Mouse (Mus musculus): Measurements from ENCODE around the gene Fxyd6. TPM values are rescaled to one million over a fixed set of nuclear protein-coding genes. Genes with fewer than 3 reads are reported as not detected.

Fxyd6 gene
- total RNA-seq, 2 experiments from 2014 or later: 61.2 to 65.6 TPM

DNA sequence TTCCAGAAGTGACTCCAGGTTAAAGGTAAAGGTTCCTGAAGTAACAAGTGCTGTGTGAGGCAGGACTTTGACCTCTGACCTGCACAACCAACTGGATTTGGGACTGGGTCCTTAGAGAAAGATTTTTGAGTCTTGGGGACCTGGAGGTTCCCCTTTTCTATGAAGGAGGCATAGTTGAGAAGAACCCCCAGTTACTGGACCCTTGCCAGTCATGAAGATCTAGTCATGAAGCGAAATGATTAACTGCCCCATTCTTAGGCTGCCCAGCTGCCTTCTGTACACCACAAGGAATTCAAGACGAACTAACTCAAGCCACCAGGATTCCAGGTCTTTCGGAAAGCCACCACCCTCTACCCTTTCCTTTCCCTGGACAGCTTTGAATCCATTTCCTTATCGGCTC, 6.4 kb downstream of the Fxyd6 start:
- no peak for DNase-seq

DNA sequence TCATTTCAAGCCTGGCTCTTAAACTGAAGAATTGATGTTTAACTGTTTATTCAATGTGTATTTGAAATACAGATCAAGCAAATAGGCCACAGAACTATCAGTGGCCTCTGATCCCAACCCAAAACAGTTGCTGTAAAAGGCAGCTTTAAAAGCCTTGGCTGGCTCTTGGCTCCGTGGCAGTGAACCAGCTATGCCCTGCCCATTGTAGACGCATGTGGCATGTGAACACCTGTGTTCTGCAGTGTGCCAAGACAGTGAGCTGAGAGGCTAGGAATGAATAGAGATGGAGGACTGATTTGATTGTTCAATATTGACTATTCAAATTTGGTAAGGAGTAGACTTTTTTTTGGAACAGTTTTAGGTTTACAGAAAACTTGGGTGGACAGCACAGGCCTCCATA, 6.9 kb downstream of the Fxyd6 start:
- no peak for DNase-seq

DNA sequence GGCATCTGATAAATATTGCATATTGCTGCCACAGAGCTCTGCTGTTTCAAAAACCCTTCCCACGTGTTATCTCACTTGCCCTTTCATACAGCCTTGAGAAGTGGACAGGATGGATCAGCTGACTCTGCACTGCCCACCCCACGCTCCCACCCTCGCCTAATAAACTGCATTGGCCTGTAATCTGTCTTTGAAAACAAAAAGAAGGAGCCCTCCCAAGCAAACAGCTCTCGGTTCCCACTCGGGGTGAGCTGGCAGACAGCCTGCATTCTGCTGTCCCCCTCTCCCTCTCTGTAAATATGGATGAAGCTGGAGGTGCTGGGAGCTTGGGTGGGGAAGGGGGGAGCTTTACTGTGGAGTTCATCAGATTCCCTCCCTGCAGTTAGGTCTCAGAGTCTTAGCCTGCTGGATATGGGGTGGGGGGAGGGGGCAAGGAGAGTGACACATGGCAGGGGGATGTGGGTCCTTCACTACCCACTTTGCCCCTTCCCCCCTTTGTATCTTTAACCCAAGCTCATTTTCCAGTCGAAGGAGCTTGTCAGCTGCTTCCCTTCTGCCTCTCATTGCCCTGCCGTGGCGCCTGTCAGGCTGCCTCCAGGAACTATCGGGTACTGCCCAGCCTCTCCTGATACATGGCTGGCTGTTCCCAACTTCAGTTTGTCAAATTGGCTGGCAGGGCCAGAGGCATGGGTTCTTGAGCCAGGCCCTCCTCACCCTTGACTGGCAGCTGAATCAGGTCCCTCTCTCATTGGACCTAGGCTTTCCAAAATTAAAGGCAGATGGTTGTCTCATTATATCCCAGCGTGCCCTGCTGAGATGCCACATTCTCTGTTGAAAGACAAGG, 10.6 kb downstream of the Fxyd6 start:
- no peak for DNase-seq

DNA sequence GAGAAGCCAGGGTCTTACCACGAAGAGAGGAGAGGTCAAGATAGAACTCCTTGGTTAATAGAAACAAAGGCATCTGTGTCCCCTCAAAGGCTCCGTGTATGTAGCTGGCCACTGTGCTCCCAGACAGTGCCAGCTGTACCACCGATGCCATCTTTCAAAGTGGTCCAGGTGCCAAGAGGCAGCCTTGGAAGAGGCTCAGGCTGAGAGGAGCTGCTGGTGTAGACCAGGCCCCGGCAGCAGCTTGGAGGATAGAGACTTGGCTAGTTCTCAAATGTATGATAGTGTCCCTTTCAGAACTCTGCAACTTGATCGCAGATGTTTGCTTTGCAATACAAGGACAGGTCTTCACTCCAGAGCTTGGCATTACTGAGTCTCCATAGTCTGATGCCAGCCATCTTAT, 12.4 kb downstream of the Fxyd6 start:
- DNase-seq: no peak

DNA sequence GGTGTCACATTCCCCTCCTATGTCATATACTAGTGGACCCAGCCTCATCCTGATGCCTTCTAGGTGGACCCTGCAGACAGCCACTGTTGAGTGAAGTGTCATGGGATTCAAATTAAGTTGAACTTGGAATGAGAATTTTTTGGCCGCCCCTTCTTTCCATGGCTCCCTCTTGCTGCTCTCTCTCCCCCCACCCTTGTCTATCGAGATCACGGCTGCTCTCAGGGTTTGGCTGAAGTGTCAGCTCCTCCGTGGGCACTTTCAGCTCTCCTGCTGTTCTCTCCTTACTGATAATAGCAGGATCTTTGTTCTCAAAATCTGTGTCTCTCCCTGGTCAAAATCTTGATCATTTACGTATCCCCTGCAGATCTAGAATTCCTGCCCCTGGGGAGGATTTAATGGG, 12.8 kb downstream of the Fxyd6 start:
- no peak for DNase-seq

DNA sequence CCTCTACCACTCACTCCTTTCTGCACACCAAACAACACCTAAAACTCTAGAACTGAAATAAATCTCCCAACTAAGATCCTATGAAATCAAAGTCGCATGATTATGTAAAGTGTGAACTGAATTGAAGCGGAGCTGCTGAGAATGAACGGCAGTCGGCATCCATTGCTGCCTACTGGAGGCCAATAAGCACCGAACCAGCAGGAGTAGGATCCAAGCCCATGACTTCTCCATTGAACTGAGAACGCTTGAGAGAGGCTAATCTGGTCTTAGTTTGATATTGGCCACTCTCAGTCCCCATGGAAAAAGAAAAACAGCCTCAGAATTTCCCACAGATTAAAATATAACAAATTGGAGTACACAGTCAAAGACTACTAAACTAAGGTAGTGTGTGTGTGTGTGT, 13.9 kb downstream of the Fxyd6 start:
- DNase-seq: no peak

DNA sequence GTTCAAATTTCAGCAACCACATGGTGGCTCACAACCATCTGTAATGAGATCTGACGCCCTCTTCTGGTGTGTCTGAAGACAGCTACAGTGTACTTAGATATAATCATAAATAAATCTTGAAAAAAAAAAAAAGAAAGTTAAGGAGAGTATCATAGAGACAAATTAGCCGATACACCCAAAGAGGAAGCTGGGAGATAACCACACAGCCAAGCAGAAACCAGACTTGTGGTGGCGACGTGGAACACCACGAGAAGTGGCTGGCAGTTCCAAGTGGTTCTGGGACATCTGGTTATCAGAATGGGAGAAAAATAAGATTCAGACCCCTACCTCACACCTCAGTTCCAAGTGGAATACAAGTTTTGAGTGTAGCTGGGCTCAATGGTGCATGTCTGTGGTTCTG, 16.7 kb downstream of the Fxyd6 start:
- no peak for DNase-seq

DNA sequence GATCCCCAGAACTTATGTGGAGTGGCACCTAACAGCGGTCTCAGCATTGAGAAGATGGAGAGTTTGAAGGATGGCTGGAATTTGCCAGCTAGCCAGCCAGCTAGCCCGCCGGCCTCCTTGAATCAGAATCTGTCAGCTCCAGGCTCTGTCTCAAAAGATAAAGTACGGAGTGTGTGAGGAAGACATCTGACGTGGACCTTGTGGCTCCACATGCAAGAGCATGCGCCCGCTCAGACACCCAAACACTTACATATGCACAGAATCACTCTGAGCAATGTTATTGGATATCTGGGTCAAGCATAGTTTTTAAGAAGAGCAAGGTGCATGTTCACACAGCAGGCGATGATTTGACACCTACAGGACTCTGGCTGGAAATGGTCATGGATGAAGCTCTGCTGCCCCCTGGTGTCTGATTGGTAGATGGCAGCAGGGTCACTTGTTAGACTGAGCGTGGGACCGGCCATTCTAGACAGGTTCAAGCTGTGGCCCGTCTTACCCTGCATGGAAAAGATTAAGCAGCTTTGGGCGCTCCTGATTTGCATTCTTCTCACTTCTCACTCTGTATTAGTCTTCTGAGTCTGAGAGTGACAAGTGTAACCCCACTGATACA, 18.5 kb downstream of the Fxyd6 start:
- DNase-seq: peak; percentile 87

DNA sequence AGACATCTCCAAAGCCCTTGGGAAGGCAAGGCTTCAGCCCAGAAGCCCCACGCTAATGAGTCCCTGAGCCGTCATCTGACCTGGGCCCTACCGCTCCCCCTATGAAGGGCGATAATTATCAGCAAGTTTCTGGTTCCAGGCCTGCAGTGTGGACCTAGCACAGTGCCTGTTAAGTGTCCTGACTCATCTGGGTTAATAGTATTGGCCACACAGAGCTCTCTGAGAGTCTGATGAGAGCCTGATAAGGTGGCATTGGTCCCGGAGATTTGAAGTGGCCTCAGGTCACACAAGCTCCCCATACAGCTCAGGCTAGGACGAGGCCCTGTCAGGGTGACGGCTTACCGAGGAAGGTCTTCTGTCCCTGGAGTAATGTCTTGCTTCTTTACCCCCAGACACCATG, 19.6 kb downstream of the Fxyd6 start:
- DNase-seq: no peak

DNA sequence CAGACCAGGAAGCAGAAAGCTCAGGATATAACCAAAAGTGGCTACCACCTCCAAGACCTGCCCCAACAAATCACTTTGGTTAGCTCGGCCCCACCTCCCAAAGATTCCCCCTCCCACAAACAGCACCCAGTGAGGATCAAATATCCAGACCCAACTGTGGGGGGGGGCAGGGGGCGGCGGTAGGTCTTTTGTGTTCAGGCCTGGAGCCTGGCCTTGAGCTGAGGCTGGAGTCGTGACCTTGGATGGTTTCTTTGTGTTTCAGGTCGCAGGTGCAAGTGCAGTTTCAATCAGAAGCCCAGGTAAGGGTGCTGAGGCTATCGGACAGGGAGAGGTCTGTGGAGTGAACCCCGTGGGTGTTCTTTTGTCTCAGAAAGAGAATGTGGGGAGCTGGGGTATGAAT, 21.3 kb downstream of the Fxyd6 start:
- DNase-seq: no peak

DNA sequence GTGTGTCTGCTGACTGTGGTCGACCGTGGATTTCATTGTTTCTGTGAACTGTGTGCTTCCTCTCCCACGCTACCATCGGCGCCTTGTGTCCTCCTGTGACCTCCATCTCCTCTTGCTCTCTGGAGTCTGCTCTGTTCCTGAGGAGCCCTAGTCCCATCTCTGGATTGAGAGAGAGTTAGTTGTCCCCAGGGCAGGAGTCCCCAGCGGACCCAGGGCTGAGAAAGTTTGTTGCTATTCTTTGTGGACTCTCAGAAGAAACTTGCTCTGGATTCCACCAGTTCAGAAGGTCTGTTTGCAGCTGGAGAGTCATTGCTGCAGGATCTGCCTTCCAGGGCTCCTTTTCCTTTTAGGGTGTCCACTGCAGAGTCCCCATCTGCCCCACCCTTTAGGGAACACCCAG, 25.2 kb downstream of the Fxyd6 start:
- no peak for DNase-seq

DNA sequence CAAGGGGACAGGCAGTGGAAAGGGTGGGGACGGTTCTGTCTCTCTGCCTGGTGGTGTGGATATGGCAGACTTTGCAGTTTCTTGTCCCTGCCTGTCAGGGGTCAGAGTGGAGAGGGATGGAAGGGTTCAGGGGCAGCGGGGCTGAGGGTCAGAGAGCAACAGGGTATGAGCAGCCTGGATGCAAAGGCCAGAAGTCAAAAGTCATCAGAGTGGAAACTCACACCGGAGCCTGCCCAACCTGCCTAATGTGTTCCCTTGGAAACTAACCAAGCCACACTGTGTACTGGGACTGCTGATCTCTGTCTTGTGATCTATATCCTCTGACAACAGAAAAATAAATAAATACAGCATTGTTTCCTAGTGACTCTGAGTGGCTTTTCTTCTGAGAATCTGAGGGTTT, 25.8 kb downstream of the Fxyd6 start:
- DNase-seq: no peak

DNA sequence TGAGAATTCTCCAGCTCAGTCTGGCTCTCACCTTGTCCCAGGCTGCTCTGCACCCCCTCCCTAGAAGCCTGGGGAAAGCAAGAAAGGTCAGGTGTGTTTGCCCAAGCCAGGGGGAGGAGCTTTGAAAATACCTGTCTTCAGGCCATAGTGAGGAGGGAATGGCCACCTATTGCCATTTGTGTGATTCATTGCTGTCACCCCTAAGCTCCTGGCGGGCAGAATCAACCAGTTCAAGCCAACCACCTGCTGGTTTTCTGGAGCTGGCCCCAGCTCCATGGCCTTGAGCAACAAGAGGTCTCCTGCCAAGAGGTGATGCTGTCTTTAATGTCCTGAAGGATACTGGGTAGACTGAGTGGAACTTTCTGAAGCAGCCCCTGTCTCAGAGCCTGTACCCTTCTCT, 28.4 kb downstream of the Fxyd6 start:
- no peak for DNase-seq

DNA sequence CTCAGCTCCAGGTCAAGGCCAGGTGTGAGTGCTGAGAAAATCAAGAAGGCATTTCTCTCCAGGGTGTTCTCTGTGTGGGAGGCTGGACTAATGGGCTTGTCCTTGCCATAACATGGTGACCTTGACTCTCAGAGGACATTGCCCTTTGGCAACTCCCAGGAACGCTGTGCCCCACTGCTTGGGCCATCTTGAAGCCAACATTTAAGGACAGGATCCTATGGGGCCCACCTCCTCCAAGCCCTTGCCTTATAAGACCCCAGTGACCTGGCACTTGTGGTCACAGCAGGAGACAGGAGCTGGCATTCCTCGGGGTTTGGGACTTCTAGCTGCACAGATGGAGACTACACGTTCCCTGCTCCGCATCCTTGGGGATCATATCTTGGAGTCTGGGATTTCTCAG, 29.4 kb downstream of the Fxyd6 start, which contains the start of gene Fxyd2:
Gene Fxyd2, plus strand, starts transcription at position 236 of the 400 bp plus-strand sequence.
- no peak for DNase-seq

DNA sequence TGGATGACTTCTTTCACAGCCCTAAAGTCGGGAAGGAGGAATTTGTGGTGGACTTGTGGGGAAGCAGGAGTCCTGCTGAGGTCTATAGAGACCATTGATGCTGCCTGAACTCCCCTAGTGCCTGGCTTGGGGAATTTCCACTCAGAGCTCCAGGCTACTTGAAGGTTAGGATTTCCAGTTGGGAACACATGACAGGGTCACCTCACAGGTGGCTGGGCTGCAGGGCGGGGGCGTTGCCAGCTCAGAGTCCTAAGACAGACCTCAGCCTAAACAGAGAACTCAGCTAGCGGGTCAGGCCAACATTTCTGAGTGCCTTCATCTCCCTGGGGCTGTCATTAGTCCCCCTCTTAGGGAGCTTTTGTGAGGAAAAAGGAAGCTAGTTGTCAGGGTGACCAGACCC, 31.9 kb downstream of the Fxyd6 start:
- DNase-seq: no peak

DNA sequence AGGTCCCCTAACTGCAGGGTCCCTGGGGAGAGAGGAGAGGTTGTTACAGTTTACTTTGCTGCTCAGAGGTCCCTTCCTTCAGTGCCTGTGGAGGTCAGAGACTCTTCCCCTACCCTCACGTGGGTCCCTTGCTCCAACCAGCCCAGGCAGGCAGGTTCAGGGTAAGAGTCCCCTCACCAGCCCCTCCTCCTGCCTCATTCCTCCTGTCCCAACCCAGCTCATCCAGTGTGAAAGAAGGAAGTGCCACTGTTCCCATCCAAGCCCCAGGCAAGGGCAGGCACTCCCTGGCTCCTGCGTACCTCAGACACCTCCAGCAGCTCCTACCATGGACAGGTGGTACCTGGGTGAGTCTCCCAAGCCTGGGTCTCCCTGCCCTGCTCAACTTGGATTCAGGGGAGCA, 33.0 kb downstream of the Fxyd6 start:
- no peak for DNase-seq

DNA sequence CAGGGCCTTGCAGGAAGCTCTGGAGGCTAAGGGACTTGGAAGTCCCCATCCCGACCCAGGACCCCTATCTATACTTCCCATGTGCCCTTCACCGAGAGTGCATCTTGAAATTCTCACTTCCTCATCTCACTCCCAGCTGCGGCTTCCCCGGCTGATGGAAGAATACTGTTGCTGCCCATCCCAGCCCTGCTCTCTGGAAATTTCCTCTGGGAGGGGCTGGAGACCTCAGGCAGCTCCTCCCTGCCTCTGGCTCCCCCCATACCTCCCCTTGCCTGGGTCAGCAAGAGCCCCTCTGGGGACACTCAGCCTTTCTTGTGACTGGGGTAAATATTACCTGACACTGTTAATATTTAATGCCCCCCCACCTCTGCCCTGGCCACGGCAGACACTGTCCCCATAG, 35.7 kb downstream of the Fxyd6 start:
- DNase-seq: no peak

DNA sequence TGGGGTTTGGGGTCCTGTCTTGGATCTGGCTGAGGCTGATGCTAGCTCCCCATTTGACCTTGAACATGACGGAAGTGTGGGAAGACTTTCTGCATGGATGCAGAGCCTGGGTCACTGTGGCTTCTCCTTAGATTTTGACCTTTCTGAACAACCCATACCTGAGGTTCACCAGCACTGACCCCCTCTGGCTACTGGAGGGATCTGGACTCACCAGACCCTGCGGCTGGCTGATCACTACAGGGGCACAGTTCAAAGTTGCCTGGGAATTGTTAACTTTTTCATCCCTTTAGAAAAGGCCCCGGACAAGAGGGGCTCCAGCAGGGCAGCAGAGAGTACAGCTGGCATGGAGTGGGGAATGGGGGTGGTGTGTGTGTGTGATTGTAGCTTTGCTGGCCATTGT, 36.8 kb downstream of the Fxyd6 start:
- DNase-seq: no peak

DNA sequence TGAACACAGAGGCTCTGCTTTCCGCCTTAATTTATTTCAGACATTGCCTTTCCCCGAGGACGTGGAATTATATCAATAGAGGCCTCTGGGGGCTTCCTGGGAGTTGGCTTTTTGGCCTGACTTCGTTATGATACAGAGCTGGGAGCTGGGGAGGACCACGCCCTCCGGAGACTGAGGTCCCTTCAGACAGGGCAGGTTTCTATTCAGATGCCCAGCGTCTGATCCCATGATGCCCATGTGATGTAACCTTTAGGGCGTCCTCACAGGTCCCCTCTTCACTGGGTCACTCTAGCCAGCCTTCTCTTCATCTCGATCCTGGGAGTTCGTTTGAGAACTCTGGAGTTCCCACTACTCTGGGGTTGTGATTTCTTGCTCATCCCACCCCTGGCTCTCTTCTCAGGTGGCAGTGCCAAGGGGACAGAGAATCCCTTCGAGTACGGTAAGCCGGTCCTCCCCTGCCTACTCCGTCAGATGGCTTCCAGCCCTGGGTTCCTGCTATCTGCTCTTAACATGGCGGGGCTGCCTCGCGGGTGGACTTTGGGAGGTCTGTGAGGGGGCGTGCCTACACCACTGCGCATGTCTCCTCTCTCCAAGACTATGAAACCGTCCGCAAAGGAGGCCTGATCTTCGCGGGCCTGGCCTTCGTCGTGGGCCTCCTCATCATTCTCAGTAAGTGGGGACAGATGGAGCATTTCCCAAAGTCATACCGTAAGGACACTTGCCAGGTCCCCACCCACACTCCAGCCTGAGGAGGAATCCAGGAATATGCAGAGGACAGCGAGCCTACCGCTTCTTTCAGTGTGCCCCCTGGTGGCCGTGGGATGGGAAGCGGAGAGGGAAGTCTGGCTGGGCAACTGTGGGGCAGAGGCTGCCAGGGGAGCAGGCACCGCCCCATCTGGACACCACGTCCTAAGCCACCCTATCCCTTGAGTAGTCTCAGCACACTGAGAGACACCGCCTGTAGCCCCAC, 38.0 kb downstream of the Fxyd6 start:
- peak; percentile 91 for DNase-seq

DNA sequence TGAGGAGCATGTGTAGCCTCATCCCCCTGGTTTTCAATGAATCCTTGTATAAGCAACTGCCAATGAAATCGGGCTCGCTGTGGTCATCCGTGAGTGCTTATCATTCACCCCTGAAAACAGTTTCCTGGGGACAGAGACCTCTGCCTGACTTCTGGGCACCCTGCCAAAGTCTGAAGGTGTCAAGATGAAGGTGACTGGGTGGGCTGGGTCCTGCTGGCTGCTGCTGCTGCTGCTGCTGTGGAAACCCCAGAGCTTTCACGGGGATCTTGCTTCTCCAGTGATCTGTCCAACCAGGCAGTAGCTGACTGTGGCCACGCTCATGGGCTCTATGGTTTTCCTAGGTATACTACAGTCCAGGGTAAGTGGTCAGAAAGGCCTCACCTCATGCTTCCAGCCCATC, 40.2 kb downstream of the Fxyd6 start:
- no peak for DNase-seq

DNA sequence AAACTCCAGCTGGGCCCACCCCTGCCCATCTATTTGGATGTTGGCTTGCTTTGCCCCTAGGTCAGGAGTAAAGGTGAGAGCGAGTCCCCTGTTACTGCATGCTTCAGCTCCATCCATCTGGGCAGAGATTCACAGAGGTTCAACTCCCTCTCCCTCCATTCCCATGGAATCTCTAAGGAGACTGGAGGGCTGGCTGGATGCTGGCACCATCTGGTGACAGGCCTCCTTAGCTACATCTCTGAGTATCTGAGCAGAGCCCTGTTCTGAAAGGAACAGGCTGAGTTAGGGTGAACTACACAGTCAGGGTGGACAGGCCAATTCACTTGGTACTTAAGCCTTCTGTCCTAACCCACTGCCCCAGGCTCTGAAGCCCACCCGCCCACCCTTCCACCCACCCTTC, 40.6 kb downstream of the Fxyd6 start:
- DNase-seq: no peak

DNA sequence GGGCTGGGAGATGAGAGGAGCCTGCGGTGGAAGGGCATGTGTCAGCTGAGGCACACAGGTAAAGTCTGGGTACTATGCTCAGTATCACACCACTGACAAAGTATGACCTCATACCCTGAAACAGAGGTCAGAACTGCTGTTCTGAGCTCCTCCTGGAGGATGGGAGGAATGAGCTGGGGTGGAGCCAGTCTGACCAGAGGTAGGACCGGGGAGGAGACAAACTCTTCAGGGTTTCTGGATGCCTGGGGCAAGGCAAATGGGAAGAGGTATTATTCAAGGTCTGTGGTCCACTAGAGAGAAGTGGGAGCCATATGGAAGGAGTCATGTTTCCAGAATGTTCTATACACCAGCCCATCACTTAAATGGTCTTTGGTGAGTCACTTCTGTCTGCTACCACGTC, 41.1 kb downstream of the Fxyd6 start:
- DNase-seq: no peak

DNA sequence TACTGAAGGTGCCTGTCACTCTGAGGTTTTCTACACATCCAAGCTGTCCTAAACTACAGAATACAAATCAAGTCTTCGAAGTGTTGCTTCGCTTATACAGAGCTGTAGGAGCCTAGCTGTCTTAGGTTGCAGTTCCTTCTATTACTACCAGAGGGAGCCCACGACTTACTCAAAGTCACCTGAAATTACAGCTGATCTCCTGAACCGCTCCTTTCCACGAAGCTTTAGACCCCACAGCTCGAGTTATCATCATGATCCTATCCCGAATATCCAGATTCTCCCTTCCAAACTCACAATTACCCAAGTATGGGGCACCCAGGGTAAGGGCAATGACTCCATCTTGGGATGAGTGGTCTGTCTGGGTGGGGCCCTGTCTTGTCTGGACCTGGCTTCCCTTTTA, 41.8 kb downstream of the Fxyd6 start:
- no peak for DNase-seq

Measured in gastrocnemius, postnatal 10 days (tissue).